Mouse (Mus musculus): Measurements from ENCODE around the gene Wdr90.
"Not testable (repeated sequence)": the region's sequence is repeated elsewhere in the genome, so short reads cannot be mapped to it uniquely, and the experiment has no call there.

Gene Wdr90

DNA sequence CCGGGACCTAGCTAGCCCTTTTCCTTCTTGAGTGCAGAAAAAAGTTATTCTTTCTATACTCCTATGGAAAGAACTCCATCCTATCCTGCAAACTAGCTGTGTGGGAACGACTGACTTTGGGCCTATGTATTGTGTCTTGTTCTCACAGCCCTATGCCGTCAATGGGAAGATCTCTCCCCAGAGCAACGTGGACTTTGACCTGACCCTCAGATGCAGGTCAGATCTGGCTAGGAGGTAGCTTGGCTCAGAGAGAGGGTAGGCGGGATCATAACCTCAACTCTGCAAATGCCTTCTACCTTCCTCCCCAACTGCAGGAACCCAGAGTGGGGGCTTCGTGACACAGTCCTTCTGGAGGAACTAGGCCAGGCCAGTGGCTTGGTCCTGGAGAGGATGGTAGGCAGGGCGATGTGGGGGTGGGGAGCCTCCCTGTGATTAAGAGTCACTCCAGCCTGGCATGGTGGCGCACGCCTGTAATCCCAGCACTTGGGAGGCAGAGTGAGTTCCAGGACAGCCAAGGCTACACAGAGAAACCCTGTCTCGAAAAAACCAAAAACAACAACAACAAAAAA, 15.1 kb upstream of the Wdr90 start:
- no peak for DNase-seq

DNA sequence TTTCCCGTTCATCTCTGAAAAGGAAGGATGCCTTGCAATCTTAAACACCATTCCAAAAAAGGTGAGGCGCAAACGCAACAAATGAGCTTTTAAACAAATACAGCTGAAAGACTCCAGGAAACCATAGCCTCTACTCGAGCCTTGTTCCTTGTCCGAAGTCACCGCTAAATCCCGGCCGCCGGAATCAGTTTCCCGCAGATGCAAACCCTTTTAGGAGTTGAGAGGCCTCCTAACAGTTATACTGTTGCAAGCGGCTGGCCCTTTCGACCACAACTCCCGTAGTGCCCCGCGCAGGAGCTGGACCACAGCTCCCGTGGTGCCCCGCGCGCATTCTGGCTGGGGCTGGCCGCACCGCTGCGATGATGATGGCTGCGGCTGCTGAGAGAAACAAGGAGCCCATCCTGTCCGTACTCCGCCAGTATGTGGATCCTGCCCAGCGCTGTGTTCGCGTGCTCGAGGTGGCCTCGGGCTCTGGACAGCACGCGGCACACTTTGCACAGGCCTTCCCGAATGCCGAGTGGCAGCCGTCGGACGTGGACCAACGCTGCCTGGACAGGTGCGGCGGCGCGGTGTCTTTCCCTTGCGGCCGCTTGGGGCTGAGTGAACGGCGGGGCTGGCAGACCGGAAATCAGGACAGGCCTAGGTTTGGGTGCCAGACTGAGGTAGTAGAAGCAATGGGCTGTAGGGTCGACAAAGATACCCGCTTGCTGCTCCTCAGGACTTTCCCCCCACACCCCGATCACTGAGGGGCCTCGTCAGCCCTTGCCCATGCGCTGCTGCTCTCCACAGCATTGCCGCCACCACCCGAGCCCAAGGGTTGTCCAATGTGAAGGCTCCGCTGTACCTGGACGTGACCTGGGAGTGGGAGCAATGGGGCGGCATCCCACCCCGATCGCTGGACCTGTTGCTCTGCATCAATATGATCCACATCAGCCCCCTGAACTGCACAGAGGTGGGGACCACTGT, 14.2 kb upstream of the Wdr90 start:
- DNase-seq: peak; percentile 89

DNA sequence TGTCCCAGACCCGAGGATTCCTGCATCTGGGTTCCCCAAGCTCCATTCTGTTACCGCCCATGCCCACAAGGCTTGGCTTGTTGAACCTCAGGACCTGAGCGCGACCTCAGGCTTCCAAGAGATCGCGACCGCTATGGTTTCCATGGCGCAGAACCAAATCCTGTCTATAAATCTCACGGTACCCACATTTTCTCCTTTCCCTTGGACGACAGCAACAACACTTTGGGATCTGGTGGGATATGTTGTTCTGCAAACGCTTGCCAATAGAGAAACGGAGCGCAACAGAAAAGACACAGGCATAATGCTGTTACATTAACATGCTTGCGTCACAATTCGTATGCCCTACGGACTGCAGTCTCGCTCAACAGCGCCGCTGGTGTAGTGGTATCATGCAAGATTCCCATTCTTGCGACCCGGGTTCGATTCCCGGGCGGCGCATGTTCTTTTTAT, 13.4 kb upstream of the Wdr90 start, which contains the start of gene Mettl26:
Gene Mettl26, plus strand, starts transcription at position 354 of the 450 bp plus-strand sequence.
- DNase-seq: peak; percentile 95

DNA sequence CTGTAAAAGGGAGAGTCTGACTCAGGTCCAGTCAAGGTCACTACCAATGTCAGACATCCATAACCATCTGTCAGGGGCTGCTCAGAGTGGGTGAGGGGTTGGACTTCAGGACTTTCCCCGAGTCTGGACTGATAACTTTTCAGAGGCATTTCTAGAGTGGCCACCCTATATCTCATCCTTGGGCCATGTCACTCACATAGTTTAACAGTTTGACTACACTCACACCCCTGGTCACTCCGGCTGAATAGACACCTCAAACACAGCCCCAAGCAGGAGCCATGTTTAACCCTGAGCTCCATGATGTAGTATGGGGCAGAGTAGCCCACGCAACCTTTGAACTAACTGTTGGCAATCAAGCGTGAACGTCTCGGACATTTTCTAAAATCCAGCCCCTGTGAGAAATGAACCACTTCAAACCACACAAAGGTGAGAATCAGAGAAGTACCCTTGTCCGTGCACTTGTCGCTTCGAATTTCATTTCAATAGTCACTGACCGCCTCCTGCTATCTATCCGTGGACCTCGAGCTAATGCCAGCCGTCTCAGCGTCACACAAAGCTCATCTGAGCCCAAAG, 12.9 kb upstream of the Wdr90 start:
- DNase-seq: no peak

DNA sequence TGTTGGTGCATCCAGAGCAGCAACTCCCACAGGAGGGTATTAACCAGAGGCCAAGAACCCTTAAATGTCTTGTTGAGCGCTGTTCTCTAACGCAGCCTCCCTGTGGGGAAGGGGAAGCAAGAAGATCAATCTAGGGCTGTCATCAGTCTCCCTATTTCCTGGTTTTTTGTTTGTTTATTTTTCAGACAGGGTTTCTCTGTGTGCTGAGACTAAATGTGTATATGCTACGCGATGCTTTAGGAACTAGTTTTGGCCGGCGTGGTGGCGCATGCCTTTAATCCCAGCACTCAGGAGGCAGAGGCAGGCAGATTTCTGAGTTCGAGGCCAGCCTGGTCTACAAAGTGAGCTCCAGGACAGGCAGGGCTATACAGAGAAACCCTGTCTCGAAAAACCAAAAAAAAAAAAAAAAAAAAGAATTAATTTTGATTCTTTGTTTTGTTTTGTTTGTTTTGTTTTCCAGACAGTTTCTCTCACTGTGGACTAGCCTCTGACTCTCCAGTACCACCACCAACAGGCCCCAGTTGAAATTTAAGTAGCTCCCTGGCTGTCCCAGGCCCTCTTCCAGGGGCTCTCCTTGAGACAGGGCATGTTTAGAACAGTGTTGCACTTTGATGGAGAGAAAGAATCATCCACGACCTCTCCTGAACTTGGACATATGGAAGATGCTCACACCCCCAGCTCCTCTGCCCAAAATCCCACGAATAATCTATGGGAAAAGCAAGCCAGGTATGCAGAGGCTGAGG, 12.3 kb upstream of the Wdr90 start:
- DNase-seq: no peak

DNA sequence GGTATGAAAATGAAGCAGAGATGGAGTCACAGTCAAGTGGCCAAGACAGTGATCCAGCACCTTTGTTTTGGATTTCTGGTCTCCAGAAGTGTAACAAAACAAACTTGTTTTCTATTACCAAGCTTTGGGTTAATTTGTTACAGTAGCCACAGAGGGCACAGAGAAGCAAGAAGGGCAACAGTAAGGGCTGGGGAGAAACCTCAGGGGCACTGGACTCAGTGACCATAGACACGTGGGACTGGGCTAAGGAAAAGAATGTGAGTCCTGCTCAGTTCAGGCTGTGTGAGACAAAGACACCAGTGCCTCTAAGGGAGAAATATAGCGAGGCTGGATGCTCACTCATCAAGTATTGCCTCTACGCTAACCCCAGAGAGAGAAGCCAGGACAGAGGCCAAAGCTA, 11.4 kb upstream of the Wdr90 start:
- no peak for DNase-seq

DNA sequence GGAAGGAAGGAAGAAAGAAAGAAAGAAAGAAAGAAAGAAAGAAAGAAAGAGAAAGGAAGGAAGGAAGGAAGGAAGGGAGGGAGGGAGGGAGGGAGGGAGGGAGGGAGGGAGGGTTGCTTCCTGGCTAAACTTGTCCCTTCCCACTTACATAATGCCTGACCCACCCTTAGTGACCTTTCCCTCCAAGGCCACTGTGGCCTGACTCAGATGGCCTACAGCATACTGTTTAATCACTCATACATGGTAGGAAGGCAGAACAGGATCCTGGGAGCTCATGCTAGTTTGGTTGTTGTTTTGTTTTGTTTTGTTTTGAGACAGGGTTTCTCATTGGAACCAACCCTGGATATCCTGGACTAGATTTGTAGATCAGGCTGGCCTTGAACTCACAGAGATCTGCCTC, 10.3 kb upstream of the Wdr90 start:
- not testable (repeated sequence) for DNase-seq

DNA sequence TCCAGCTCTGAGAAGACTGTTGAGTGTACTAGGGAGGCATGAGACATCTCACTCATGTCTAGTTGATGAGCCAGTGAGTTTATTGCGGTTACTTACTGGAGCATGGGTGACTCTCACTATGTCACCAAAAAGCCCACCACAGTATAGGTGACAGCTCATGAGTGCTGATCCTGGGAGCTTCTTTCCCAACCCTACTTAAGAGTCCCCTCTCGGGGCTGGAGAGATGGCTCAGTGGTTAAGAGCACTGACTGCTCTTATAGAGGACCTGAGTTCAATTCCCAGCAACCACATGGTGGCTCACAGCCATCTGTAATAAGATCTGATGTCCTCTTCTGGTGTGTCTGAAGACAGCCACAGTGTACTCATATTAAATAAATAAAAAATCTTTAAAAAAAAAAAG, 8.7 kb upstream of the Wdr90 start:
- DNase-seq: no peak

DNA sequence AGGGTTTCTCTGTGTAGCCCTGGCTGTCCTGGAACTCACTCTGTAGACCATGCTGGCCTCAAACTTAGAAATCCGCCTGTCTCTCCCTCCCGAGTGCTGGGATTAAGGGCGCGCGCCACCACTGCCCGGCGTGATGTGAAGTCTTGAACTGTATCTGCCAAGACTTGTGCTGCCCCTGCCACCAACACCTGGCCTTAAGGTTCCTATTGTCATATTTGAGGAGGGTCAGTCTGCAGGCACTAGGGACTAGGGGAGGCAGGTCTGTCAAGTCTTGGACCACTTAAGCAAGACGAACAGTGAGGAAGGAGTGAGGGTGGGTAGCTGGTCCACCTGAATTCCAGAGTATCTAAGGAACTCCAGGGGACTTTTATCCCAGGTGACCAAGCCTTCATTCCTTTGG, 8.2 kb upstream of the Wdr90 start:
- no peak for DNase-seq

DNA sequence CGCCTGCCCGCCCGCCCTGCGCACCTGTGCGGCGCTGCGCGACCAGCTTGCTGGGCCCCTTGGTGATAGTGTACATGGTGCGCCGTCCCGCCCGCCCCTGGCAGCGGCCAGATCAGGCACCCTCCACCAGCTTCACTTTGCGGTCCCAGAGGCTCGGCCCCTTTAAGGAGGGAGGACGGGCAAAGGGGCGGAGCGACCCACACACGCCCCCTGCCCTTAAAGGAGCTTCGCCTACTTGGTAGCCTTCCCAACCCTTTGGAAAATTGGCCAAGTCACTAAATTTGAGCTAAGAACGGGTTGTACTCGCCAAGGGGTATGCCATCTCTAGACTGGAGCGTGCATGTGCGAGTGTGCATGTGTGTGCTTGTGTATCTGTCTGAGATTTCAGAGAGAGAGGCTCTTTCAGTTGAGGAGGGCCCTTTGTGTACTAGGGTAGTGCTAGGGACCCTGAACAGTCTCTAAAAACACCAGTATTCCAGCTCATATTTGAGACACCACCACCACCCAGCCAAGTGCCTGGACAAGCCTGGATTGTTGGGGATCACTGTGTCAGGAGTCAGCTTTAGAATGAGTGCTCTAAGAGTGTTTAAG, 7.4 kb upstream of the Wdr90 start, which contains the start of gene Mcrip2:
Gene Mcrip2, minus strand, starts transcription at position 164 of the 591 bp plus-strand sequence.
- peak; percentile 72 for DNase-seq

DNA sequence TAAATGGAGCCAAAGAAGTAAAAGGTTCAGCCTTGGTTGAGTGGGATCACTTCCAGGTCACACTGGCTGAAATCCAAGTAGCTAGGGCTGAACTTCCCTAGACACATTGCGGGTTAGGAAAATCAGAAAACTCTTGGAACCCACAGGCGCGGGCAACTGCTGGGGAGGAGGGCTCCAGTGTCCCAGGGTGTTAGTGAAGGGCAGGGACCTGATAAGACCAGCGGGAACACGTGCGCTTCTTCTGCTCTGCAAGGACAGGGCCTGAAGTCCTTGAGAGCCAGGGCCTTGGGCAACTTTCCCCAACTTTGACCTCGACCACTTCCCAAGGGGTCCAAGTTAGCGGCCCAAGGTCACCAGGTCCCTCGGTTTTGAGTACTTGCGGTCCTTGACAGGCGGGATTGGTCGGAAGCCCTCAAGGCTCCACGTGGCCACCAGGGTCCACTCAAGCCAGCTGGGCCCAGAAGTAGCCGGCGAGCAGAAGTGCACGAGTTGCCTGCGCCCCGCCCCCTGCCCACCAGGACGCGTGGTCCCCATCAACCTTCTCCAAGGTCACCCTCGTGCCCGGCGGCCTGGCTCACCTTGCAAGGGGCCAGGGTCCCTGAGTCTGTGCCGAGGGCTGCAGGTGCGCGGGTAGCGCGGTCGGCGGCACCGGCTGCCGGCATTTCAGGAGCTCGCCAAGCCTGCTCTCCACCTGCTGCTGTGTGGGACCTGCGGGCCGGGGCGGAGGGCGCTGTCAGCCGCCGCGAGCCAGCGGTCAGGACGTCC, 6.7 kb upstream of the Wdr90 start:
- DNase-seq: peak; percentile 45

DNA sequence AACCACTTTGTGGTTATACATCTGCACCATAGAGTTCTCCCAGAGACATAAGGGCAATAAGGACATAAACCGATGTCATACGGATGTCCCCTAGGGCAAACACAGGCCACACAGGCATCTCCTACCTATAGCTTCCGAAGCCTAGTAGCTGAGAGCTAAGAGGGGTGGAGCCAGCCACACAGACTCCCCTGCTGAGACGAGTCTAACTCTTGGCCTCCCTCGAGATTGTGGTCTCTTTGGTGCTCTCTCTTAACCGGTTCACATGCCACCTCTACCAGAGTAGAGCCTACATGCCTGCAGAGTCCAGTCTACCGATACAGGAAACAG, 6.2 kb upstream of the Wdr90 start:
- no peak for DNase-seq

DNA sequence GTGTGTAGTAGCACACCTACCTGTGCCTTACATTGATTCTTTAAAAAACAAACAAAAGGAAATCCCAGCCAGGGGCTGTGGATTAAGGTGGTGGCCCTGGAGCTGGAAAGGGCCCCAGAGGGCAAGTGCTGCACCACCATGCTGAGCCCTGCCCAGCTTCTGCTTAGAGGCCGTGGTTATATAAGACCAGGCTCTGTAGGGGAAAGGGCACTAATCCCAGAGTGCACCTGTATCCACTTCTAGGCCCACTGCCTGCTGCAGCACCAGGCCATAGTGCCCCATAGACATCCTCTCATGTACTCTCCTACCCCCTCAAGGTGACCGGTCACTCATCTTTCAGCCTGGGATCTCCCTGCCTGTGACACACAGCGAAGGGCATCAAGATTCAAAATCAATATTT, 4.9 kb upstream of the Wdr90 start:
- no peak for DNase-seq

DNA sequence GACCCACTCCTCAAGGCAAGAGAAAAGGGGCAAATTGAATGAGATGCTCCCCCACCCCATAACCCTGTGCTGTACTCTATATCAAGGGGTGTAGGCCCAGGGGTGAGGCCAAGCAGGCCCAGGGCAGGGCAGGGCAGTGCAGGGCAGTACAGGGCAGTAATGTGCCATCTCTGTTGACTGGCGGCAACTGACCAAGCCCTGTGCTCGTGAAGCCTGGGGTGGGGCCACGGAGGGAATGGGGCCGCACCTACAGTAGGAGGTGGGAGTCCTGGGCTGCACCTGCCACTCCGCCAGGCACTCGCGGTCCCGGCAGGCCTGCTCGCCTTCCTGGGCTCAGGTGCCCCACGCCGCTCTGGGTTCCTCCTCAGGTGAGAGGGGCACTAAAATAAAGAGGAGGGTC, 4.0 kb upstream of the Wdr90 start:
- DNase-seq: no peak

DNA sequence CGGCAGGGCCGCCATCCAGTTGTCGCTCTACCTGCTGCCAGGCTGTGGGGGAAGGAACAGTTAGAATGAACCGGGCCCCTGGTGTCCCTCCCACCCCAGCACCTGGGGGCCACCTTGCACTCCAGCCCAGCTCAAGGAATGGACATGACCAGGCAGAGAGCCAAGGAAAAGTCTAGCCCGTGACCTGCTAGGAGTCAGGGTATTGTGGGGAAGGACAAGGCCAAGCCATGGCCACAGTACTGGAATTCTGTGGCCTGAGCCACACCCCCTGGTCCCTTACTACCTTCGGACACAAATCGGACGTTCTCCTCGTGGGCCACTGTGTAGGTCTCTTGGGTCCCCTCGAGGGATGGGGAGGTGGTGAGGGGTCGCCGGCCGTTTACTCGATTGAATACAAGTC, 3.0 kb upstream of the Wdr90 start:
- DNase-seq: no peak

DNA sequence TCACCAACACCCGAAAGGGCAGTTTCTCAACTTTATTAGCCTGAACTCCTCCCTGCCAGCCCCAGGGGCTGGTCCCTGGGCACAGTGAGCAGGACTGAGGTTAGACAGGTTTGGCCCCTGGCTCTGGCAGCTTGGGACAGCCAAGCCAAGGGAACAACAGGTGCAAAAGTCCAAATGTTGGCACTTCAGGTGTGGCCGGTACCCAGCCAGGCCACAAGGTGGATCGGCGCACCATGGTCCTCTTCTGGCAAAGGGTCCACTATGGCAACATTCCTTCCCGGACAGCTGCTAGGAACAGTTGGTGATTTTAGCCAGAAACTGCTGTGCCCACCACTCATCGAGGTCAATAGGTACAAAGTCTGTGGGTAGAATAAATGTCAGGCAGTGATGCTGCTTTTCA, 2.4 kb upstream of the Wdr90 start:
- DNase-seq: no peak

DNA sequence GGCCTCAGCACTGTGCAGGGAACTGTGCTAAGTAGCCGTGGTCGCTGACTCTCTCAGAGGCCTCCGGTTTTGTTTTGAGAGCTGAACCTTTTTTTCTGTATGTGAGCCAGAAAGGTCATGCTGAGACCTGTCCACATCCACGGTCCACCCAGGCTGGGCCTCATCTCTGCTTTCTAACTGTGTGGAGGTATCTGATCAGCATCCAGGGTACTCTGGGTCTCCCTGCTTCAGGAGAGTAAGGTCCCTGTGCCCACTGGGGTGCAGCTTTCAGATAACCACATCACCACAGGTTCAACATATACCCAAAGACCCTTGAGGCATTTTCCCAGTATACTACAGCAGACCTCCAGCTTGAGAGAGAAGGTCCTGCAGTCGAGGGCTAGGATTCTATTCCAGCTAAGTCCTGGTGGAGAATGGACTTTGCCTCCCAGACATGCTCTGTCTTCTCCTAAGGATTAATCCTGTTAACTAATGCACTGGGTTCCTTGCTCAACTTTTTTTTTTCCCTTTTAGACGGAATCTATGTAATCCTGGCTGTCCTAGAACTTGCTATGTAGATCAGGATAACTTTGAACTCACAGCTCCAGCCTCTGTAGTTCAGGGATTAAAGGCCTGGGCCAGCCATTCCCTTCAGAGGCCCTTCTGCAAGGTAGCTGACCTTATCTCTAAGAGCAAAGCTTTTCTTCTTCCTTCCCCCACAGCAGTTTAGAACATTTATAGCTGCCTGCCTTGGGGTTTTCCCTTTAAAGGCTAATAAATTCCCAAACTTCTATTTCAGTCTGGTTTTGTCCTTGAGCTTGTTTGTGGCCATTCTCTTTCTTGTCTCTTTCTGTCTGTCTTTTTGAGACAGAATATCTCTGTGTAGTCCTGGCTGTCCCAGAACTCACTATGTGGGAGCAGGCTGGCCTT, 657 bp upstream of the Wdr90 start:
- DNase-seq: no peak

DNA sequence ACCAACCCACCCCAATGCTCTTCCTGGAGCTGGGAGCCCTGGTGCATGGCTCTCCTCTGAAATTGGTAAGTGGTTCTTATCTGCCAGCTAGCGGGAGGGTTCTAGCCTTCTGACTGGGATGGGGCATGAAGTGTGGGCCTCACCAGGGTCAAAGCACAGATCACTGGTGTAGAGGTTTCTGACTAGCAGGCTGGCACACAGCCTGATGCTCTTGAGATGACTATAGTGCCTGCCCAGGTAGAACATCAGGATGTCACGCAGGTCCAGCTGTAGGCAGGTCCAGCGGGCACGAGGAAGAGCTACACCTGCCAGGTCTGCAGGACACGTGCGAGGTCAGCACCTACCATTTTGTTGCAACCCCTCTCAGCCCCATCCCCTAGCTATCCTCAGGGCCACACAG, 1.1 kb downstream of the Wdr90 start:
- DNase-seq: no peak

DNA sequence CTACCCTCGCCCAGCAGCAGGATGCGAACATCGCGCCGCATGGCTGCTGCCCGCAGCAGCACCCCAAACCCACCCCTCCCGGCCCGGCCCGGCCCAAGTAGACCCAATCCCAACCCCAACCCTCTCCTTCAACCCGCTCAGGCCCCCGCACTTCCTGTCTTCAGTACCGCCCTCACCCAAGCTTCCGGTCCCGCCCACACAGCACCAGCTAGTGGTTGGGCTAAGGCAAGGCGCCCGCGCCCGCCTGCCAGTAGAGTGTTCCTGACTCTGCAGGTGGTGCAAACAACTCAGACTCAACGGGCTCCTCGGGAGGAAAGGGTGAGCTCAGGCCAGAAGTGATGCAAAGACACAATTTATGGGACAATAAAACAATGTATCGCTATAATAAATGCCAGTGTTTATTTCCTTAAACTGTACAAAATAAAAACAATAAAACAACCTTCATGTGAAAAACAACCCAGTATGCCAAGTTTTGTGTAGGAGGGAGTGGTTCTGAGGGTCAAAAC, 16.9 kb downstream of the Wdr90 start, which contains the start of gene Rhot2:
Gene Rhot2, minus strand, starts transcription at position 456 of the 506 bp plus-strand sequence.
- DNase-seq: peak; percentile 95

DNA sequence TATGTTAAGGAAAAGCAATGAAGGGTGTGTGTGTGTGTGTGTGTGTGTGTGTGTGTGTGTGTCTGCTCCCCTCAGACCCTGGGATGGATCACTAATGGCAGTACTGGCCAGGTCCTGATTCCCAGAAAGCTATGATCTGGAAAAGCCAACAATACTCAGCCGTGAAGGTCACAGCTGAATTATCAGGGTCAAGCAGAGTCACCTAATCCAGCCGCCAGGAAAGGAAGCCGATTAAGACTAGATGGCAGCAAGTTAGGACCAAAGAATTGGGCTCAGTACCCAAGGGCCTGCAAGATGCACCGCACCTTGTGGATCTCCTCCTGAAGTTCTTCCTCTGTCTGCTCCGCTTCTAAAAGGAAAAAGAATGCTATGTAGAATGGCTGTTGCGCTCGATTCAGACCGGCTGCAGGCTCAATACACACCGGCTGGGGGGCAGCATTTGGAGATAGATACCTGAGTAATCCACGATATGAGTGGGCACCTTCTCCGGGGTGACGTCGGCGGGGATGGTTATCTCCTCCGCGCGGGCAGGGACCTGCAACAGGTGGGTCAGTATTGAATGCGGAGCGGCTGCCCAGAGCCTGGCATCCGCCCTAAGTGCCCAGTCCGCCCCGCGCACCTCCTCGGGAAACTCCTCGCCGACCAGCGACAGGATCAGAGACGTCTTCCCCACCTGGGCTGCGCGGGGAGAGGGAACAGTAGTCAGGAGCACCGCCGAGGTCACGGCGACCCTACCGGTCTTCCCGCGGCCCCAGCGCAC, 17.5 kb downstream of the Wdr90 start:
- DNase-seq: peak; percentile 42
